Mouse (Mus musculus) midbrain, embryonic 15.5 days (tissue): ENCODE measurements at regions not wholly inside any gene's neighbourhood (a gene's known extent, or its start where the extent isn't known, plus 50 kb on each side); places are given as distances from the start of the nearest gene placed in this dataset.
"Not testable (repeated sequence)": the region's sequence is repeated elsewhere in the genome, so short reads cannot be mapped to it uniquely, and the experiment has no call there.

Source experiments
- ATAC-seq: fragments of 200-750 bp; cut with Nextera tagmentation; replicated peaks from 2 replicates; pipeline ENCODE4 v1.8.0; 2017; ENCODE audit warnings: moderate TSS enrichment
- H3K27ac ChIP-seq: fragments of 300-500 bp; sonication (generic); 2 replicates; pipeline ENCODE4 v1.5.1; 2015; ENCODE audit warnings: mild to moderate bottlenecking, inconsistent platforms
- H3K27me3 ChIP-seq: fragments of 300-500 bp; sonication (generic); replicated peaks from 2 replicates; pipeline ENCODE4 v1.6.1; 2015; ENCODE audit warnings: inconsistent platforms
- H3K36me3 ChIP-seq: fragments of 300-500 bp; sonication (generic); replicated peaks from 2 replicates; pipeline ENCODE4 v1.6.1; 2015; ENCODE audit warnings: inconsistent platforms
- H3K4me1 ChIP-seq: fragments of 300-500 bp; sonication (generic); 2 replicates; pipeline ENCODE4 v1.6.1; 2015; ENCODE audit warnings: inconsistent platforms
- H3K4me2 ChIP-seq: fragments of 300-500 bp; sonication (generic); 2 replicates; pipeline ENCODE4 v1.6.1; 2015; ENCODE audit warnings: inconsistent platforms, mild to moderate bottlenecking, moderate library complexity
- H3K4me3 ChIP-seq: fragments of 300-500 bp; sonication (generic); 2 replicates; pipeline ENCODE4 v1.5.1; 2015; ENCODE audit warnings: mild to moderate bottlenecking, inconsistent platforms
- H3K9ac ChIP-seq: fragments of 300-500 bp; sonication (generic); 2 replicates; pipeline ENCODE4 v1.6.1; 2015; ENCODE audit warnings: mild to moderate bottlenecking, inconsistent platforms
- H3K9me3 ChIP-seq: fragments of 300-500 bp; sonication (generic); 2 replicates; pipeline ENCODE4 v1.6.1; 2016; ENCODE audit warnings: inconsistent platforms
- WGBS: fragments of 180-500 bp; shearing (Covaris S2); methylation state at CpG from one replicate; pipeline ENCODE4 v1.1.7; 2015; ENCODE audit warnings: mixed read lengths; 5-methylcytosine and 5-hydroxymethylcytosine counted together

GRCm38 (mm10) chr4:110093040-110093820, 115.4 kb downstream of the Dmrta2 start:
- ATAC-seq, result no peak

GRCm38 (mm10) chr4:110094541-110094940, 116.7 kb downstream of the Dmrta2 start:
- Histone ChIP-seq H3K27me3 (no peaks in the 10 kb centered on the region), H3K9me3 (no peaks in the 10 kb centered on the region), H3K4me2 (no peak overlapping the region), H3K27ac (no peak overlapping the region), H3K4me3 (no peak overlapping the region), H3K9ac (no peak overlapping the region), H3K36me3 (no peaks in the 10 kb centered on the region), H3K4me1 (no peaks in the 10 kb centered on the region)
- 93% methylated on average over 1 of the region's 1 CpGs for WGBS
- no peak for ATAC-seq

More at GRCm38 (mm10) chr4:110093040-110093820, 115.4 kb downstream of the Dmrta2 start:
- no peaks in the 10 kb centered on the region for H3K9me3 ChIP-seq
- no peak overlapping the region for H3K9ac ChIP-seq
- no peaks in the 10 kb centered on the region for H3K27me3 ChIP-seq
- no peaks in the 10 kb centered on the region for H3K36me3 ChIP-seq
- H3K27ac ChIP-seq, result no peak overlapping the region
- no peak overlapping the region for H3K4me2 ChIP-seq
- no peaks in the 10 kb centered on the region for H3K4me1 ChIP-seq
- H3K4me3 ChIP-seq, result no peak overlapping the region
- 95% methylated on average over 6 of the region's 6 CpGs for WGBS

GRCm38 (mm10) chr4:110095760-110096593, 118.1 kb downstream of the Dmrta2 start:
- no peaks in the 10 kb centered on the region for H3K9me3 ChIP-seq
- H3K27me3 ChIP-seq, result no peaks in the 10 kb centered on the region
- H3K36me3 ChIP-seq, result no peaks in the 10 kb centered on the region
- no peak overlapping the region for H3K4me3 ChIP-seq
- no peak overlapping the region for H3K27ac ChIP-seq
- no peaks in the 10 kb centered on the region for H3K4me1 ChIP-seq
- H3K4me2 ChIP-seq, result no peak overlapping the region
- H3K9ac ChIP-seq, result no peak overlapping the region
- WGBS, result 80% methylated on average over 11 of the region's 11 CpGs
- ATAC-seq, result no peak

GRCm38 (mm10) chr4:110104119-110104518, 126.3 kb downstream of the Dmrta2 start:
- not testable (repeated sequence) for H3K4me1 ChIP-seq, ATAC-seq, H3K4me3 ChIP-seq, H3K4me2 ChIP-seq, H3K36me3 ChIP-seq, H3K9me3 ChIP-seq, H3K9ac ChIP-seq, H3K27me3 ChIP-seq, H3K27ac ChIP-seq
- 93% methylated on average over 7 of the region's 7 CpGs for WGBS

GRCm38 (mm10) chr4:110106620-110107243, 128.9 kb downstream of the Dmrta2 start:
- no peak overlapping the region for H3K4me2 ChIP-seq
- no peak overlapping the region for H3K4me3 ChIP-seq
- WGBS, result 77% methylated on average over 7 of the region's 7 CpGs
- no peaks in the 10 kb centered on the region for H3K27me3 ChIP-seq
- H3K27ac ChIP-seq, result no peak overlapping the region
- H3K9ac ChIP-seq, result no peak overlapping the region
- no peaks in the 10 kb centered on the region for H3K36me3 ChIP-seq
- H3K4me1 ChIP-seq, result no peaks in the 10 kb centered on the region
- H3K9me3 ChIP-seq, result no peaks in the 10 kb centered on the region
- no peak for ATAC-seq

GRCm38 (mm10) chr4:110119438-110119837, 141.6 kb downstream of the Dmrta2 start:
- Histone ChIP-seq H3K4me1 (peaks cover 10% of the 10 kb centered on the region; the same call in 1 of the 2 replicates), H3K4me3 (no peak overlapping the region), H3K27ac (no peak overlapping the region), H3K9me3 (no peaks in the 10 kb centered on the region), H3K36me3 (no peaks in the 10 kb centered on the region), H3K4me2 (no peak overlapping the region), H3K9ac (no peak overlapping the region), H3K27me3 (no peaks in the 10 kb centered on the region)
- 43% methylated on average over 9 of the region's 9 CpGs for WGBS
- ATAC-seq, result no peak

GRCm38 (mm10) chr4:110119874-110120273, 142.0 kb downstream of the Dmrta2 start:
- no peaks in the 10 kb centered on the region for H3K9me3 ChIP-seq
- no peaks in the 10 kb centered on the region for H3K36me3 ChIP-seq
- H3K27me3 ChIP-seq, result no peaks in the 10 kb centered on the region
- no peak overlapping the region for H3K4me3 ChIP-seq
- H3K27ac ChIP-seq, result 0 out of 2 replicates have a peak overlapping the region, but pooled peaks have one; percentile 48
- WGBS, result 58% methylated on average over 3 of the region's 3 CpGs
- no peak overlapping the region for H3K4me2 ChIP-seq
- no peak overlapping the region for H3K9ac ChIP-seq
- peaks cover 10% of the 10 kb centered on the region; the same call in 1 of the 2 replicates for H3K4me1 ChIP-seq
- no peak for ATAC-seq

GRCm38 (mm10) chr4:110120761-110121160, 142.9 kb downstream of the Dmrta2 start:
- 46% methylated on average over 9 of the region's 9 CpGs for WGBS
- Histone ChIP-seq H3K27ac (peak overlapping the region; percentile 48), H3K9ac (no peak overlapping the region), H3K27me3 (no peaks in the 10 kb centered on the region), H3K9me3 (no peaks in the 10 kb centered on the region), H3K4me3 (no peak overlapping the region), H3K4me1 (peaks cover 10% of the 10 kb centered on the region; the same call in 1 of the 2 replicates), H3K36me3 (no peaks in the 10 kb centered on the region), H3K4me2 (no peak overlapping the region)
- ATAC-seq, result peak; percentile 70

- H3K9me3 ChIP-seq, result no peaks in the 10 kb centered on the region
- peak overlapping the region; percentile 9; the same call in 1 of the 2 replicates for H3K27ac ChIP-seq
- no peak overlapping the region for H3K4me3 ChIP-seq
- 55% methylated on average over 5 of the region's 5 CpGs for WGBS
- no peak overlapping the region for H3K4me2 ChIP-seq
- no peak overlapping the region for H3K9ac ChIP-seq
- ATAC-seq, result peak; percentile 37
- H3K36me3 ChIP-seq, result no peaks in the 10 kb centered on the region
- peaks cover 10% of the 10 kb centered on the region; the same call in 1 of the 2 replicates for H3K4me1 ChIP-seq
- H3K27me3 ChIP-seq, result no peaks in the 10 kb centered on the region
Observed at GRCm38 (mm10) chr4:110121447-110121846, 143.6 kb downstream of the Dmrta2 start.

GRCm38 (mm10) chr4:110125067-110125784, 147.4 kb downstream of the Dmrta2 start:
- no peak overlapping the region for H3K27ac ChIP-seq
- H3K27me3 ChIP-seq, result no peaks in the 10 kb centered on the region
- no peak overlapping the region for H3K4me2 ChIP-seq
- ATAC-seq, result no peak
- H3K9ac ChIP-seq, result no peak overlapping the region
- WGBS, result 45% methylated on average over 6 of the region's 6 CpGs
- no peaks in the 10 kb centered on the region for H3K9me3 ChIP-seq
- H3K4me1 ChIP-seq, result peaks cover 16% of the 10 kb centered on the region; the same call in 1 of the 2 replicates
- H3K36me3 ChIP-seq, result no peaks in the 10 kb centered on the region
- no peak overlapping the region for H3K4me3 ChIP-seq

GRCm38 (mm10) chr4:110127941-110128520, 150.2 kb downstream of the Dmrta2 start:
- H3K27ac ChIP-seq, result no peak overlapping the region
- H3K4me2 ChIP-seq, result no peak overlapping the region
- H3K9me3 ChIP-seq, result no peaks in the 10 kb centered on the region
- no peak for ATAC-seq
- no peaks in the 10 kb centered on the region for H3K27me3 ChIP-seq
- WGBS, result 75% methylated on average over 3 of the region's 3 CpGs
- H3K4me1 ChIP-seq, result 0 out of 2 replicates have a peak, but pooled peaks cover 6% of the 10 kb centered on the region
- H3K9ac ChIP-seq, result no peak overlapping the region
- no peak overlapping the region for H3K4me3 ChIP-seq
- no peaks in the 10 kb centered on the region for H3K36me3 ChIP-seq
